Mouse (Mus musculus) testis, adult 2 months (tissue): ENCODE data around the gene Lrmda.

Experiments
- CTCF ChIP-seq: fragments of 200-500 bp; IDR thresholded peaks from 2 replicates; pipeline ENCODE4 v1.5.1; 2012; ENCODE audit warnings: low read depth, mild to moderate bottlenecking, inconsistent platforms, low read length, moderate library complexity; ENCODE audit not compliant: control insufficient read depth, insufficient read depth, insufficient replicate concordance
- POLR2A ChIP-seq: fragments of 200-500 bp; IDR thresholded peaks from 2 replicates; pipeline ENCODE4 v1.6.1; 2012; ENCODE audit warnings: low read depth, mild to moderate bottlenecking, inconsistent platforms, low read length, moderate library complexity; ENCODE audit not compliant: control insufficient read depth

GRCm38 (mm10) chr14:22707958-22708701 lies 688.6 kb downstream of the Lrmda start:
- TF ChIP-seq CTCF (no peak), POLR2A (no peak)
